Mouse (Mus musculus): ENCODE measurements at regions not wholly inside any gene's neighbourhood (a gene's known extent, or its start where the extent isn't known, plus 50 kb on each side); places are given as distances from the start of the nearest gene placed in this dataset.

GRCm38 (mm10) chr7:63346393-63346730 is 98.2 kb upstream of the Otud7a start:
- no peaks in the 10 kb centered on the region for H3K36me3 ChIP-seq (ENCODE audit: insufficient read depth, low read length)
- no peaks in the 10 kb centered on the region for H3K4me1 ChIP-seq (replicated peaks; ENCODE audit: low read depth, low read length)
- H3K27me3 ChIP-seq (ENCODE audit: insufficient read depth, low read length), result 0 out of 2 replicates have a peak, but pooled peaks cover 2% of the 10 kb centered on the region
- no peaks in the 10 kb centered on the region for H3K9me3 ChIP-seq (ENCODE audit: low read length)
- no peak overlapping the region for H3K4me3 ChIP-seq (replicated peaks; ENCODE audit: low read length)
- no peak for TF ChIP-seq NANOG (IDR thresholded peaks at IDR 0.05; ENCODE audit: borderline replicate concordance, low read length)
- TF ChIP-seq POU5F1 (IDR thresholded peaks at IDR 0.05; ENCODE audit: borderline replicate concordance, low read length), result no peak
- no peak for TF ChIP-seq CTCF (conservative IDR thresholded peaks at IDR 0.05; ENCODE audit: low read length)
